Mouse (Mus musculus) ES-E14 (cell line): ENCODE data around the gene Gm12845.

Experiments used
- CHD2 ChIP-seq: IDR thresholded peaks from 2 replicates; pipeline ENCODE4 v1.6.1; 2014; ENCODE audit warnings: mild to moderate bottlenecking, low read depth, low read length, inconsistent platforms
- HCFC1 ChIP-seq: IDR thresholded peaks from 2 replicates; pipeline ENCODE4 v1.6.1; 2012; ENCODE audit warnings: low read length, inconsistent platforms, borderline replicate concordance; ENCODE audit not compliant: insufficient read depth
- ZNF384 ChIP-seq: IDR thresholded peaks from 2 replicates; pipeline ENCODE4 v1.6.1; 2012; ENCODE audit warnings: low read depth, low read length, inconsistent platforms

GRCm38 (mm10) chr4:117680963-117681362 lies 43.2 kb upstream of the Gm12845 start:
- no peak for TF ChIP-seq ZNF384
- TF ChIP-seq CHD2 = no peak
- TF ChIP-seq HCFC1 = no peak
